Mouse (Mus musculus) olfactory bulb, adult 2 months (tissue): ENCODE data around the gene Tbc1d1. TPM values are rescaled to one million over a fixed set of nuclear protein-coding genes. Genes with fewer than 3 reads are reported as not detected.
"Not testable (repeated sequence)": the region's sequence is repeated elsewhere in the genome, so short reads cannot be mapped to it uniquely, and the experiment has no call there.

Experiments
- H3K27ac ChIP-seq: fragments of 200-500 bp; 2 replicates; pipeline ENCODE4 v1.5.1; 2012; ENCODE audit warnings: low read depth, low read length; ENCODE audit not compliant: insufficient read depth
- H3K4me1 ChIP-seq: fragments of 200-500 bp; 2 replicates; pipeline ENCODE4 v1.6.1; 2012; ENCODE audit warnings: low read length; ENCODE audit not compliant: control insufficient read depth, insufficient read depth
- H3K4me3 ChIP-seq: fragments of 200-500 bp; 2 replicates; pipeline ENCODE4 v1.5.1; 2012; ENCODE audit warnings: mild to moderate bottlenecking, low read depth, low read length, moderate library complexity; ENCODE audit not compliant: insufficient read depth
- CTCF ChIP-seq: fragments of 200-500 bp; IDR thresholded peaks from 2 replicates; pipeline ENCODE4 v1.5.1; 2012; ENCODE audit warnings: low read depth, mild to moderate bottlenecking, low read length, moderate library complexity; ENCODE audit not compliant: insufficient read depth
- POLR2A ChIP-seq: fragments of 200-500 bp; IDR thresholded peaks from 2 replicates; pipeline ENCODE4 v1.6.1; 2012; ENCODE audit warnings: mild to moderate bottlenecking, low read depth, low read length, moderate library complexity; ENCODE audit not compliant: insufficient read depth
- WGBS: fragments of 180-500 bp; shearing (Covaris S2); methylation state at CpG from one replicate; pipeline ENCODE4 v1.1.7; 2018; 5-methylcytosine and 5-hydroxymethylcytosine counted together
- polyA plus RNA-seq: library from polyadenylated mRNA; stranded (reverse); fragments of >200 nt; gene quantifications from 2 replicates; pipeline ENCODE4 v1.2.4, GENCODE M21; 2012; ENCODE audit warnings: low replicate concordance; ENCODE audit not compliant: missing spikeins, insufficient read depth, insufficient read length

The Tbc1d1 gene
- polyA plus RNA-seq, 1 experiment: not detected

- H3K27ac ChIP-seq: peak overlapping the region; percentile 60; the same call in 1 of the 2 replicates
- H3K4me3 ChIP-seq: no peak overlapping the region
- TF ChIP-seq POLR2A (no peak), CTCF (no peak)
- H3K4me1 ChIP-seq: peaks cover 20% of the 10 kb centered on the region
- WGBS: 63% methylated on average over 12 of the region's 12 CpGs
These were observed 168.2 kb downstream of the Tbc1d1 start for GRCm38 (mm10) chr5:64324353-64324752.

DNA sequence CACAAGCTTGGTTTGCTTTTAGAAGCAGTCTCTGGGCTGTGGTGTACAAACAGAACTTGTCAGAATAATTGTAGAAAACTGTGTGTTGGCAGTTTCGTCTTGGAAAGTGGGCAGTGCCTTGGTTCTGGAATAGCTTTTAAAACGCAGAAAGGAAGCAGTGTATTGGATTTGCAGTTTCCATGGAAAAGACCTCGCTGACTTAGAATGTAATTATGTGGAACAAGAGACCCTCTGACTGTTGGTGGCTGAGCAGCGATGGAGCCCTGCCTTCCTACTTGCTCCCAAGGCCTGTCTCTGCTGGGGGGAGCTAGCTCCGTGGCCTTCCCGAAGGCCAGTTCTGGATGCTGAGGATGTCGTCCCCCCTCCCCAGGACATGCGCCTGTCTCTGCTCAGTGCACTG, 168.8 kb downstream of the Tbc1d1 start:
- H3K4me1 ChIP-seq: peaks cover 21% of the 10 kb centered on the region
- no peak overlapping the region for H3K4me3 ChIP-seq
- 27% methylated on average over 8 of the region's 8 CpGs for WGBS
- H3K27ac ChIP-seq: peak overlapping the region; percentile 60; the same call in 1 of the 2 replicates
- TF ChIP-seq POLR2A (no peak), CTCF (no peak)

- peaks cover 24% of the 10 kb centered on the region for H3K4me1 ChIP-seq
- H3K27ac ChIP-seq: peak overlapping the region; percentile 65
- TF ChIP-seq CTCF: no peak
- no peak for TF ChIP-seq POLR2A
- 87% methylated on average over 5 of the region's 5 CpGs for WGBS
- no peak overlapping the region for H3K4me3 ChIP-seq
These were observed 169.7 kb downstream of the Tbc1d1 start for GRCm38 (mm10) chr5:64325741-64326355.

DNA sequence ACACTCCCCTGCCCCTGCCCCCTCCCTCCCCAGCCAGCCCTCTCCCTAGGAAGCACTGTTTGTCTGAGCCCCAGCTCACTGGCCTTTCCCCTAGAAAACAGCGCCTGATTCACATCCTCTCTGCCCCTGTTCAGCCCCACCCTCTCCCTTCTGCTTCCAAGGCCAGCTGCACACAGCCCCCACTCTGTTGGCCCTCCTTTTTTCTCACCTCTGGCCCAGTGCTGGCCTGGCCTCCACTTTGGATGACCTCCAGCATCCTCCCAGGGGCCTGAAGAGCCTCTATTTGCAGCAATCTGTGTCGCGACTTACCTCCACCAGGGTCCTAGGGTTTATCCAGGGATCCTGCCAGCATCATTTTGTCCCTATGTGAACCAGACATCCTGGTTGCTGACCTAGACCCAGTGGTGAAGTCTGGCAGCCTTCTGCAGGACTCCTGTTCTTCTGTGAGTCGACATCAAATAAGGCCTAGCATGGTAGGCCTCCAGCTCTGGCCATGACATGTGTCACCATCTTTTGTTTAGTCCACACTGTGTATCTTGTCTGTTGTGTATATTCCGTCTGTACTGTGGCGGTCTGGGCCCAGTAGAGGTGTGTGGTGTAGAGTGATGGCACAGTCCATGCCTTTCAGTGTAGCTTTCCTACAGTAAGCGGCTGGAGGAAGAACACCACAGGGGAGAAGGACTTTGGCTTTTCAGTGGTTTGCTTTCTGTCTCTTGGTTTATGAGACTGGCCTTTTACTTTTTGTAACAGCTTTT, 170.5 kb downstream of the Tbc1d1 start:
- no peak for TF ChIP-seq POLR2A
- TF ChIP-seq CTCF: no peak
- WGBS: 67% methylated on average over 7 of the region's 7 CpGs
- Histone ChIP-seq H3K4me3 (no peak overlapping the region), H3K27ac (peak overlapping the region; percentile 37), H3K4me1 (peaks cover 24% of the 10 kb centered on the region)

DNA sequence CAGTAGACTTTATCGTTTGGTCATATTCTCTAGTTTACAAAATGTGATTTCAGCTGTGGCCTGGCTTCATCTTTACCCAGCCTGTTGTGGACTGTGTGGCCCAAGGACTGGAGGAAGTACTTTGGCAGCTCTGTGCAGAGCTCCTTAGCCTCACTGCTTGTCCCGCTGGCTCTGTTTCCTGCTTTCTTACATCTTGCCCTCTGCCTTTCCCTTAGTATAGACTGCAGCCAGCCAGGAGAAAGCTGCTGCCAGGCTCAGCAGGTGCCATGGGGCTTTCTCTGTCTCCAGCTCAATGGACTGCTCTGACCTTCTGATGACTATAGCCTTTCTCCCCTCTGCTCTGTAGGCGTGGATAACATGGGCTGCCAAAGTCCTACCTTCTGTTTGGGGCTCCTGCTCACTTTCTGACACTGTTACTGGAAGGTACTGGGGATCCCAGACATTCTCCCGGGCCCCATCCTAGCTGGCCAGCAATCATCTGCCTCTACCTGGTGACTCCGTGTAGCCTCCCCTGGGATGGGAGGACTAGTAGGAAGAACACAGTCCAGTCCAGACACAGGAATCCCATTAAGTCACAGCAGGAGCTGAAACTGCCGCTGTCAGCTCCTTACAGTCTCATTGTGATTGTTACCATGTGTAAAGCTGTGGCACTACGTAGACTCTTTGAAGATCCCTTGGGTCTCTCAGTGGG, 171.3 kb downstream of the Tbc1d1 start:
- H3K27ac ChIP-seq: no peak overlapping the region; the same call in 1 of the 2 replicates
- no peak overlapping the region for H3K4me3 ChIP-seq
- peaks cover 24% of the 10 kb centered on the region for H3K4me1 ChIP-seq
- WGBS: 76% methylated on average over 7 of the region's 7 CpGs
- TF ChIP-seq POLR2A: no peak
- TF ChIP-seq CTCF: no peak

- TF ChIP-seq POLR2A: no peak
- TF ChIP-seq CTCF: peak; percentile 28; the same call in 1 of the 2 replicates
- H3K4me3 ChIP-seq: no peak overlapping the region
- H3K4me1 ChIP-seq: peaks cover 20% of the 10 kb centered on the region
- H3K27ac ChIP-seq: peak overlapping the region; percentile 74
- 3% methylated on average over 7 of the region's 7 CpGs for WGBS
These were observed 180.8 kb downstream of the Tbc1d1 start for GRCm38 (mm10) chr5:64336767-64337408.

GRCm38 (mm10) chr5:64338795-64339194, 182.7 kb downstream of the Tbc1d1 start:
- Histone ChIP-seq H3K4me1 (peaks cover 20% of the 10 kb centered on the region), H3K27ac (0 out of 2 replicates have a peak overlapping the region, but pooled peaks have one; percentile 9)
- 87% methylated on average over 6 of the region's 6 CpGs for WGBS
- H3K4me3 ChIP-seq: not testable (repeated sequence)

- H3K4me1 ChIP-seq: peaks cover 28% of the 10 kb centered on the region
- no peak overlapping the region for H3K27ac ChIP-seq
- TF ChIP-seq CTCF: no peak
- 77% methylated on average over 3 of the region's 3 CpGs for WGBS
- H3K4me3 ChIP-seq: no peak overlapping the region
These were observed 184.3 kb downstream of the Tbc1d1 start for GRCm38 (mm10) chr5:64340366-64340765.

GRCm38 (mm10) chr5:64341671-64342070, 185.6 kb downstream of the Tbc1d1 start:
- WGBS: 68% methylated on average over 3 of the region's 3 CpGs
- H3K4me3 ChIP-seq: no peak overlapping the region
- no peak overlapping the region for H3K27ac ChIP-seq
- H3K4me1 ChIP-seq: peaks cover 35% of the 10 kb centered on the region
- TF ChIP-seq CTCF: no peak
- no peak for TF ChIP-seq POLR2A
